Mouse (Mus musculus) right cerebral cortex, postnatal 36 days (tissue): ENCODE measurements around the gene Thbd.

ENCODE experiments used
- DNase-seq, 2 experiments: peaks; one replicate each; pipeline ENCODE4 v3.0.0; 2022; ENCODE audit warnings: low spot score in 2 of 2, mixed read lengths in 1 of 2

Thbd gene

DNA sequence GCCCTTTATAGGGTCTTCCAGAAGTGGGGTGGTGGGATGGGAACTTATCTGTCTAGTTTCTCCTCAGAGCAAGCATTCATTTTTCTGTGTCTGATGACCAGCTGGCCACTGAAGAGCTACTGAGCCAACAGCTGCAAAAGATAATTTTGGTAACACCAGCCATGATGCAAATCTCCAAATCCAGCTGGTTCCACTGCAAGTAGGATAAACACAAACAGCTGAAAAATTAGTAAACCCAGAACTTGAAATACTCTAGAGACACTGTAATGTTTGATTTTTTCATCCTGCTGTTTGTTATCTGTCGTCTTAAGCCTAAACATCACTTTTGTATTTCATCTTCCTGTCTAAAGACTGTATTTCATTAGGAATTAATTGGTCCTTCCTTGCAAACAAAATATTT is 13.7 kb upstream of the Thbd start:
- no peak for DNase-seq

DNA sequence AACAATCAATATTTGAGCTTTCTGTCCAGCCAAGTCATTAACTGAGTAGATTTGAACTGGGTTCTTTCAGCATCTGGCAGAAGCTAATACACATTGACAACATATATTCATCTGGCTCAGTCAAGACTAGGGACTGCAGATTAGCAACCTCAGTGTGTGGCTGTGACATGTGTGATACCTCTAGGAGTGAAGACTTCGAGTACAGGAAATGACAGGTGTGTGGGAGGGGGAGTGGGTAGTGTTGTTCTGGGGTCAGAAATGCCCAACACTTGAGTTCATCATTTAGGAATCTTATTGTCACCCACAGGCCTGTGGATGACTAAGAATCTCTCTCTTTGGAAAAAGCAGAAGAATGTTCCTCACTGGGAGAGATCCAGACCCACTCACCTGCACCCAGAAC is 13.1 kb upstream of the Thbd start:
- DNase-seq: no peak

DNA sequence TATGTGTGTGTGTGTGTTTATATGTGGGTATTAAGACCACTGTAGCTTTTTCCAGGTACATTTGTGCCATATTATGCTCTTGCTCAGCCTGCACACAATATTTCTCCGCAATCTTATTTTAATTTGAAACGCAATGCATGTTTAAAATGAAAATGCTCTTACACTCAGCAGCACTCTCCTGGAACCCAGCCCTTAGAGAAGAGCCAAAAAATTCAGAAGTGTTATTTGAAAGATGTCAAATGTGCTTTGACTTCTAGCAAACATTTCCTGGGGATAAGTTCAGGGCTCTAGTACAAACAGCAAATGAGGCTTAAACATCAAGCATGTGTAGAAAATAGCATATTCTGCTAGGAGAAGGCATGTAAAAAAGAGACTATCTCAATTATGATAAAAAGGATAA is 11.8 kb upstream of the Thbd start:
- DNase-seq: no peak

DNA sequence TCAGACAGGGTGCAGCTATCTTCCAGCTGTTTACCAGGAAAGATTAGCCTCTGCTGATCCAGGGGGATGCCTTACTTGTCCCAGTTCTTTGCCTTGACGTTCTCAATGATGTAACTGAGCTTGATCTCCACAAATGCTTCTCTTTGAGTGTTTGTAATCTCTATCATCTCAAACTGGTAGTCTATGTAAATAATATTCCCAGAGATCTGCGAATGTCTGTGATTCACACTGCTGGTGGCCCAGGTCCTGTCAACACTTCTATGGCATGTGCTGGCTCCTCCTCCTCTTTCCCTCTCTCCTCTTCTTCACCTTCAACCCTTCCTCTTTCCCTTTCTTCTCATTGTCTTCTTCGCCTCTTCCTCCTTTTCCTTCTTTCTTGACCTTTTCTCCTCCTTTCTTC is 11.2 kb upstream of the Thbd start:
- no peak for DNase-seq

DNA sequence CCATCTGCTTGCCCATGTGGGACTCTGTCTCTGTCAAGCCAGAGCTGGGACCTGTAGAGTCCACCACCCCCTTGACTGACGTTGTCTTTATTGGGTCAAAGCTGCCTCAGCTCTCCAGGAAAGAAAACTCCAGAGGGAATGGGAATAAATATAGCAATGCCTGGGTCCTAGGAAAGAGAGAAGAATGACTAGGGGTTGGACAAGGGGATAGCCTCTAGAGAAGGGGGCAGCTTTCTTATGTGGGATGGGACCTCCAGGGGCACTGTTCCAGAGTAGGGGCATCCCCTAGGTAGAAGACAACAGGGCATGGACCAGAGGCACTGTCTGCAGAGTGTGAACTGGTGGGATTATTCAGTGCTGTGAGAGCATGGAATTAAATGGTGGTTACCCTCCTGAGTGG is 1.8 kb upstream of the Thbd start:
- no peak for DNase-seq

DNA sequence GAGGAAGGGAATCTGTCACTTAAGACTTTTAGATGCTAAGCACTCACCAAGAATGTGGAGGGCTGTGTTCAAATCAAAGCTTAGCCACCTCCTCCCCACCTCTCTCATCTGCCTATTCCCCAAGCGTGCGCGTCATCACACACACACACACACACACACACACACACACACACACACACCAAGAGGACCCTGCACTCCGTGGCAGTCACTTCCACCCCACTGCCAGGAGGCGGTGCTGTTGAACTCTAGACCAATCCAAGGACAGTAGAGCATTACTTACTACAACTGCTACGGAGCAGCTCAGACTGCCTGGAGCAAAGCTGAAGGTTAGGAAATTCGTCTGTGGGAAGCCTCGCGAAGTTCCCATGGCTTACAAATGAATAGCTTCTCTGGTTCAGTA is 1.2 kb upstream of the Thbd start:
- peak; percentile 75 to 77 for DNase-seq

DNA sequence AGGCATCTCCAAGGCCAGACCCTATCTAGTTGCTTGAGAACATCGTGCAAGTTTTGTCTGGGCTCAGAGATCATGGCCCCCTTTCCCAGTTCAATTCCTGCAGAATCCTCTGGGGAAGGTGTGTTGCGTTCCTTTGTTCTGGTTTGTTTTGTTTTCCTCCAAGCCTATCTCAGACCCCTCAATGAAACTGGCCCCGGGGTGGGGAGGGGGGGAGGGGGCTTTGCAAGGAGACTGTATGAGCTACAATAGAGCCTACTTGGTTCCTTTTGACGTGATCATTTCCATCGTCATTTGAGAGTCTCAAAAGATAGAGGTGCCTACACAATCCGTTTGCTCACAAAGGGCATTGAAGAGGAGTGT is 753 bp upstream of the Thbd start:
- DNase-seq: no peak

DNA sequence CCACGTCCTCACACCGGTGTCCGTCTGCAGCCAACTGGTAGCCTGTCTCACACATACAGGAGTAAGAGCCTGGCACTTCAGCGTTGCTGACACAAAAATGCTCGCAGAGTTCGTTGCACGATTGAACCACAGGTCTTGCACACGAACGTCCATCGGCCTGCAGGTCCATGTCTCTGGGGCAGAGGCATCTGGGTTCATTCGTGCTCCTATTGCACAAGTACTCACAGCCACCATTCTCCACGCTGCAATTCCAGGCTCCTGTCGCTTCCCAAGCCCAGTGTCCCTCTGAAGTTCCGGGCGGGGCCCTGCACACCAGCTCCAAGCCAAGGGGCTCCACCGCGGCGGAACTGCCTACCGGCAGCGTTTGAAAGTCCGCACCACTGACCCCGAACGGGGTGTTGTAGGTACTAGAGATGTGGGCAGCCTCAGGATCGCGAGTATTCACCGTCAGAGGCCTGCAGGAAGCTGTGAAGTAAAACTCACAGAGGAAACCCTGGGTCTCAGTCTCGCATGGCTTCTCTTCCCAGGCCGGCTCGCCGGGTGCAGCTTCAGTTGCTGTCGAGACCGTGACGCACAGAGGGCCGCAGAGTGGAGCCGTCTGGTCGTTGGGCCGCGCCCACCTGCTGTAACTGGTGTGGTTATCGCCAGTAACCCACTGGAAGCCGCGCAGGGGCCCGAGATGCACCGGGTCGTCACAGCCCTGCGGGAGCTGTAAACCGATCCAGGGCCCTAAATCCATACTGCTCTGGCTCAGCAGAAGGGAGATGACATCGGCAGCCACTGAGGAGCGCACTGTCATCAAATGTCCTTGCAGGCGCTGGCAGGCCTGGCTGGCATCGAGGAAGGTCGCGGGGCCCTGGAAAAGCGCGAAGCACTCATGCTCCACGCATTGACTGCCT is 768 bp downstream of the Thbd start:
- no peak for DNase-seq

DNA sequence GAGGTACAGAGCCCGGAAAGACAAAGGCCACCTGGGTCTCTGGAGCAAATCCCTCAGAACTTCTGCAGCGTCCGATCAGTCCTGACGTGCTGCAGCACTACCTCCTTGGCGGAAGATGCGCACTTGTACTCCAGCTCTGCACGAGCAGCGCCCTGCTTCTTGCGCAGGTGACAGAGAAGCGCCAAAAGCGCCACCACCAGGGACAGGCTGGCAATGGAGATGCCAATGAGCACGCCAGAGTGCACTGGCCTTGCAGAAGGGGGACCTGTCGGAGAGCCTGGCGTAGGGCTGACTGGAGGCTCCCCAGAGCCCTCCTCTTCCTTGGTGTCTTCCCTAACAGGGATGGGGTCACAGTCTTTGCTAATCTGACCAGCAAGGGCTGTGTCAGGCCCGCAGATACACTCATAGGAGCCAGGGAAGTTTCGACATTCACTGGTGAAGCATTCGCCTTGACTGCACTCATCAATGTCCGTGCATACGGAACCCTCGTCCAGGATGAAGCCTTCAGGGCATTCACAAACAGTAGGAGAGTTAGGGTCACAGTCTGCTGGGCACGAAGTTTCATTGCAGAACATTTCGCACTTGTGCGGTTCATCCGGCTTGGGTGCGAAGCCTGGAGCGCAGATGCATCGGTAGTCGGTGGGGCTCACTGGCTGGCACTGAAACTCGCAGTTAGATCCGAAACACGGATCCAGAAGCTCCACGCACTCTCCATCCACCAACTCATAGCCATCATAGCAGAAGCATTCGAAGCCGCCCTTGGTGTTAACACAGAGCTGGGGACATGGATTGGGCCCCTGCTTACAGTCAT is 1.6 kb downstream of the Thbd start:
- DNase-seq: peak in 1 of 2 experiments; percentile 28

DNA sequence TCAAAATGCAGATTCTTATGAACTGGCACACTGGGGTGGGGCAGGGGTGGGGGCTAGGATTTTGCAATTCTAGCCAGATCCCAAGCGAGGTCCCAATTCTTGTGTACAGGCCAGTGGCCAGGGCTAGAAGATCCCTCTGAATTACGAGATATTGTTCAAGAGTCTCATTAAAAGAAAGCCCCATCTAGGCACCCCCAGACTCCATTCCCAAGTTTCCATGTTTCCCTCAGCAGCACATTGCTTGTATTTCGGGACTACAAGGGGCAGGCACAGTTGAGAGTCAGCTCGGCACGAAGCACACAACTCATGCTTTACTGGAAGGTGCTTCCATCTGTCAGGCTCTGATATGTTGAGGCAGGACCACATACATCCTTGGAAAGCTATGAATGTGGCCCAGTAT is 3.1 kb downstream of the Thbd start:
- no peak for DNase-seq

DNA sequence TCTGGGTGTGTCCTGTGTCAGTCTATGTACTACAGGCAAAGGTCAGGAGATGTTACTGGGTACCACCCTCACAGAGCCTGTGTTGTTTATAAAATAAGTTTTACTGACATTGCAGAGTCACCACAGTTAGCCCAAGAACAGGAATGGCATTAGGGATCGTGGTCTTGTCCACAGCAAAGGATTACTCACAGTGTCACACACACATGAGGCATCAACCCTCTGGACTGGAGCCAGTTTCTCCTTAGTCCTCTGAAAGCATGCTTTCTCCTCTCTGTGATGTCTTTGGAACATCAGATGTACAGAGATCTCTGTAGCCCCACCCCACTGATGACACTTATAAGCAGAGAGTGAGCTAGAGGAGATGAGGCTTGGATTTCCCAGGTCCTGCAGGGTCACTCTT is 5.8 kb downstream of the Thbd start:
- no peak for DNase-seq

DNA sequence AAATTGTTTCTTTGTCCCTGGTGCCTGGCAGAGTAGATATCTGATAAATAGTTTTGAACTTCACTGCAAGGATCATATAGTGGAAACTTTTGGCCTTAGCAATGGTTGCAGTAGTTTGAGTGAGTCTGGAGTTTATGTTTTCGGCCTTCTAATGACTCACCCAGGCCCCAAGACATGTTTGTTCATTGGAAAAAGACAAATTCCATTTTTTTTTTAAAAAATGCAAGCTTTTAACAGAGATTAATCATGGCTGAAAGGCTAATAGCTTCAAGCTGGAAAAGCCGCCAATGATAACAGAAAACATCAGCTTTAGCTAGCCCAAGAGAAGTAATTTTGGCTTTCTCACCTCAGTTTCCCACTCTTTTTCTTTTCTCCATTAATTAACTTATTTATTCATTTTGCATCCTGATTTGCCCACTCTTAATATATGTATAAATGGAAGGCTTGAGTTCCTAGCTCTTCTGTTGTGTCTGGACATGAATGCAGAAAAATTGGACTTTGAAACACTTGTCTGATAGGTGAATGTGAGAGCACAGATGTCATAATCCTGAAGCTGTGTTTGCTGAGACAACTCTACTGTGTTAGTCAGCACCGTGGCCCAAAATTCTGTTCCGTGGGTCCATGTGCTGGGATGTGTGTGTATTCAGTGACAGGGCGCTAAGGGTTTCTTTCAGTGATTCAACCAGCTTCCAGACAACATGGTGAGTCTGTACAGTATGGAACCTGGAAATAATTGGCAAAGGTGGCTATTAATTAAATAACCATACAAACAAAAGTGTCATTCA is 8.9 kb downstream of the Thbd start:
- no peak for DNase-seq

DNA sequence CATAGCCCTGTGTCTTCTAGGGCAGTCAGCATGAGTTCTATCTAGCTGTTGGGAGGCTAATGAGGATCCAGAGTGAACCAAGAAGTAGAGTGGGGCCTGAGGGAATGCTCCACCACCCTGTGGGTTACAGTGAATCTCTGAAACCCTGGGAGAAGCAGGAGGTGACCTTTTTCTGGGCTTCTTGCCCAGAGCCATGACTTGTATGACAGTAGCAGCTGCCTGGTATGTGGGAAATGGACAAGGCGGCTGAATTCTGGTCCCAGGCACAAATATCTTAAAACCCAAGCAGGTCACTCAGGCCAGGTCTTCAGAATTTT is 10.2 kb downstream of the Thbd start:
- no peak for DNase-seq

DNA sequence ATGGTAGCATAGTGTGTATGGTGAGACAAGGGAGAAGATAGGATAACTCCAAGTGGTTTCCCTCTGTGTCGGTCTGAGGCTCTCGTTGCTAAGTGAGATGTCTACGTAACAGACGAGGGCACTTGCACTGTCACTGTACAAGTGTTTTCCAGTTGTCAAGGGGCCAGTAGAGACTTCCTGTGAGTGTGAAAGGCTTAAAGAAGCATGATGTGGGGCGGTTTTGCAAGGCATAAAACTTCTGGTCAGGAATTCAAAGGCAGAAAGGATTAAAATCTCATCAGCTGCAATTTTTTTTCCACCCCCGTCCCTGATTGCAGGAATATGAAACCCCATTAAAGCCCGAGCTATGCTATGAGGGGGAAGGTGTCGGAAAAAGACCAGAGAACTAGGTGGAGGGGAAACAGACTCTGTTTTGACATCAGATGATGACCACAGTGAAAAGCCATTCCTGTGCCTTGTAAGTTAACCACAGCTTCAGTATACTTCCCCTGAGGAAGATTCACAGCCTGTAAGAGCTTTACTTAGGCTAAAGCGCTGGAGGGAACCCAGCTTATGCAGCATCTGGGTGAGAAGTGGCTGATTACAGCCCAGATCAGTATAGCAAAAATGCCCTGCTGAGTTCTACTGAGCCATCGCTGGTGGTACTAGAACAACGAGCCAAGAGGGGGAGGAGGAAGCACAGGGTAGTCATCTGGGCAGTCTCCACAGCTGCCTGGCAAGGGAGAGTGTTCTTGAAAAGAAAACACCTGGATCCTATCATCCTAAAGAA is 10.8 kb downstream of the Thbd start:
- no peak for DNase-seq

DNA sequence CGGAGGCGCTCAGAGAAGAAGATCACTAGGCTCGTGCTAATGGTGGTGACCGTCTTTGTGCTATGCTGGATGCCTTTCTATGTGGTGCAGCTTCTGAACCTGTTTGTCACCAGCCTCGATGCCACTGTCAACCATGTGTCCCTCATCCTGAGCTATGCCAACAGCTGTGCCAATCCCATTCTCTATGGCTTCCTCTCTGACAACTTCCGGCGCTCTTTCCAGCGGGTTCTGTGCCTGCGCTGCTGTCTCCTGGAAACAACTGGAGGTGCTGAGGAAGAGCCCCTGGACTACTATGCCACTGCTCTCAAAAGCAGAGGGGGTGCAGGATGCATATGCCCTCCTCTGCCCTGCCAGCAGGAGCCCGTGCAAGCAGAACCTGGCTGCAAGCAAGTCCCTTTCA is 11.8 kb downstream of the Thbd start:
- DNase-seq: peak in 1 of 2 experiments; percentile 16

DNA sequence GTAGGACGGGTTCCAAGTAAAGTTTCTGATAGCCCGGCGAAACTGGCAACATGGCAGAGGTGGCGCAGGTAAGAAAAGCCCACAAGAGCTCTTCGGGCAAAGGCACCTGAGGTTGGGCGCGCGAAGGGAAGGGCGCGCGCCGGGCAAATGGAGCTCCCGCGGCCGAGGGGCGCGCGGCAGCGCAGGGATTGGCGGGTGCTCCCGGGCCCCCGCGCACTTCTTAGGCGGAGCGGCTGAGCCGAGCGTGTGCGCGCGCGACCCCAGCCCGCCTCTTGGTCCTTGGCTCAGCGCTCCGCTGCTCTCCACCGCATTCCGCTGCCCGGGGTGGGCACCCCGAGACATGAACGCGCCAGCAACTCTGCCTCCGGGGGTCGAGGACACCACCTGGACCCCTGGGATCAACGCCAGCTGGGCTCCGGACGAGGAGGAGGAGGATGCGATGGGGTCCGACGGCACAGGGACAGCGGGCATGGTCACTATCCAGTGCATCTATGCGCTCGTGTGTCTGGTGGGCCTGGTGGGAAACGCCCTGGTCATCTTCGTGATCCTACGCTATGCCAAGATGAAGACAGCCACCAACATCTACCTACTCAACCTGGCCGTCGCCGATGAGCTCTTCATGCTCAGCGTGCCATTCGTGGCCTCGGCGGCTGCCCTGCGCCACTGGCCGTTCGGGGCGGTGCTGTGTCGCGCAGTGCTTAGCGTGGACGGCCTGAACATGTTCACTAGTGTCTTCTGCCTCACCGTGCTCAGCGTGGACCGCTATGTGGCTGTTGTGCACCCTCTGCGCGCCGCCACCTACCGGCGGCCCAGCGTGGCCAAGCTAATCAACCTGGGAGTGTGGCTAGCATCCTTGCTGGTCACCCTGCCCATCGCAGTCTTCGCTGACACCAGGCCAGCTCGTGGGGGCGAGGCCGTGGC is 12.6 kb downstream of the Thbd start, which contains the start of gene Sstr4:
Sstr4 (plus strand) TSS at position 214 of the 921 bp plus-strand sequence.
- DNase-seq: peak; percentile 58 to 69

DNA sequence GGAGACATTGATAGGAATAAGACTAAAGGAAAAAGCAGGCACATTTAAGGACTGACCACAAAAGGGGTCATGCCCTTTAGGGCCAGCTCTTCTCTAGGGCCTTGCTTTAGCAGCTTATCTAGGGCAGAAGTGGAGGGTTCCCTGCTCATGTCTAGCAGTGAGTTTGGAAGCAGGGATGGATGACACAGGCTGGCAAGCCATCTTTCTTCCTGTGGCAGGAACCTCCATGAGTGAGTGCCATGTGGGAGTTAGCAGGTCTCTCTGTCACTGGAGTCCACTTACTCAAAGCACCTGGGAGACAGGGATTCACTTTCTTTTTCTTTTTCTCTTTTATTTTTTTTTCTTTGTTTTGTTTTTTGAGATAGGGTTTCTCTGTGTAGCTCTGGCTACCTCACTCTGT is 14.1 kb downstream of the Thbd start:
- no peak for DNase-seq

DNA sequence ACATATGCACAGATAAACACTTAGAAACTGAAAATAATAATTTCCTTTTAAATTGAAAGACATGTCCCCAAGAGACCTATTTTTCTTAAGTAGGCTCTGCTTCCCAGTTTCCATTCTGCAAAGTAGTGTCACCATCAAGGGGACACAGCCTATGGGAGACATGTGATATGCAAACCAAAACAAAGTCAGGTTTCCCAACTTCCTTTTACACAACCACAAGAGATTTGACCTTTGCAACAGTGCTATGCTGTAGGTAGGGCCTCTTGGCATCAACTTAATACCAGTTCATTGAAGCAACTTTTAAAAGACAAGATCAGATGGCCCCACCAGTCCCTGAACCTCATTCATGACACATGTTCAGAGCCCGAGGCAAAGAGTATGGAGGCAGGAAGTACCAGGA is 14.8 kb downstream of the Thbd start:
- DNase-seq: no peak

DNA sequence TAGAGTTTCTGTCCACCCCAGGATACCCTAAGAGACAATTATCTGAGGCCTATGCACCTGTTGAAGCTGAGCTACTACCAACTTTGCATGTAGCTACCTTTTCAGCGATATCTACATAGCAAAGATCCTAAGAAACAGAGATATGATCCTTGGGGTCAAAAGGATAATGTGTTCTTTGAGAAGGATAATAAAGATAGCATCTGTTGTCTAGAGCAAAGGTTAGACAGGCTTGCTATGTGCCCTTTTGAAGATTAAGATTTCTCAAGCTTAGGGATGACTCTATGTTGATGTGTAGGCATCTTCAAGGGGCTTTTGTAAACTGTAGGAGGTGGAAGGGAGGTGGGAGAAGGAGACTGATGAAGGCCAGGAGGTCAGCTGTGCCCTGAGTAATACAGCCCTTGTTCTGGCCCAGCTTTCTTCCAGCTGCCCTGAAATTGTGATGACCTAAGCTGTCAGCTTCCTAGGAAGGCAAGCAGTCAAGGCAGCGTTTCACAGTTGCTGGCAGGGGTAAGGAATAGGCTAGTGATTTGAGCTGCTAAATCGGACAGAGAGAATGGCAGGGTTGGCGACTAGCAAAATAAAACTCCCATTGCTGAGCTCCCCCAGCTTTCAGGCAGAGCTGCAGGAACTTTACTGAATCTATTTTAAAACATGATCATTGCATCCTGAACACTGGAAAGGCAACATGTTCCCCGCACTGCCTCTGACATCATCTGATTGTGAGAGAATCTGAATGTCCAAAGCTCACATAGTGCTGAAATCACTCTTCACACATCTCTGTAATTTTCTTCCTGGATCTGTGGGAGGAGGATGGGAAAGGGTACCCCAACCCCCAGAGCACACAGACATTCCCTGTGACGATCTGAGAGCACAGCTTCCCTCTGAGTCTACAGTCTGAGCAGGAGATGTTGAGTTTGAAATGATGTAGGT is 20.1 kb downstream of the Thbd start:
- peak in 1 of 2 experiments; percentile 71 for DNase-seq
